Mouse (Mus musculus) myocyte (in vitro differentiated cells): Measurements from ENCODE around the gene Wdcp.

Source experiments
- CEBPB ChIP-seq: IDR thresholded peaks from 2 replicates; pipeline ENCODE4 v1.6.1; 2011; ENCODE audit warnings: mild to moderate bottlenecking, moderate library complexity; ENCODE audit not compliant: poor library complexity, insufficient read depth, severe bottlenecking
- MYOD1 ChIP-seq, 3 experiments: IDR thresholded peaks; one replicate each; pipeline ENCODE4 v1.6.1; 2011; ENCODE audit warnings: control low read depth in 2 of 3, low read depth in 2 of 3, mild to moderate bottlenecking in 2 of 3, moderate library complexity in 1 of 3; ENCODE audit not compliant: insufficient read length in 2 of 3, control insufficient read depth in 1 of 3
- MYOG ChIP-seq, 3 experiments: IDR thresholded peaks; one replicate each; pipeline ENCODE4 v1.6.1; 2011; ENCODE audit warnings: control low read depth in 2 of 3, low read depth in 2 of 3, mild to moderate bottlenecking in 2 of 3; ENCODE audit not compliant: insufficient read length in 2 of 3, control insufficient read depth in 1 of 3, insufficient read depth in 1 of 3
- POLR2A ChIP-seq: IDR thresholded peaks from one replicate; pipeline ENCODE4 v1.6.1; 2011; ENCODE audit warnings: low read depth, mild to moderate bottlenecking, control low read depth, moderate library complexity; ENCODE audit not compliant: insufficient read length
- POLR2AphosphoS2 ChIP-seq: IDR thresholded peaks from one replicate; pipeline ENCODE4 v1.6.1; 2011; ENCODE audit warnings: low read depth, control low read depth; ENCODE audit not compliant: insufficient read length
- USF1 ChIP-seq: IDR thresholded peaks from one replicate; pipeline ENCODE4 v1.6.1; 2011; ENCODE audit warnings: low read depth, mild to moderate bottlenecking, control low read depth, moderate library complexity

- no peak for TF ChIP-seq POLR2A
- no peak for TF ChIP-seq POLR2AphosphoS2
- no peak for TF ChIP-seq MYOG (IDR thresholded peaks at IDR 0.05; ENCODE audit: control insufficient read depth in 1 of 3, insufficient read depth in 1 of 3, insufficient read length in 2 of 3, low read depth in 2 of 3)
- TF ChIP-seq CEBPB, result no peak
- TF ChIP-seq MYOD1 (IDR thresholded peaks at IDR 0.05; ENCODE audit: control insufficient read depth in 1 of 3, insufficient read length in 2 of 3, low read depth in 2 of 3), result no peak
- no peak for TF ChIP-seq USF1
These were observed 31.4 kb upstream of the Wdcp start for GRCm38 (mm10) chr12:4811705-4812104.
